Mouse (Mus musculus): ENCODE results near the gene Cdk2ap2. TPM values are rescaled to one million over a fixed set of nuclear protein-coding genes. Genes with fewer than 3 reads are reported as not detected.
"Not testable (repeated sequence)": the region's sequence is repeated elsewhere in the genome, so short reads cannot be mapped to it uniquely, and the experiment has no call there.

Cdk2ap2 gene
- polyA plus RNA-seq, 1 experiment from 2014 or later: 82.7 TPM

- no peak for ATAC-seq (ENCODE audit: insufficient number of reproducible peaks, low FRiP score, low TSS enrichment, low read depth)
- Histone ChIP-seq H3K4me1 (peaks cover 3% of the 10 kb centered on the region; the same call in 1 of the 2 replicates), H3K4me3 (no peak overlapping the region), H3K27ac (no peak overlapping the region), H3K36me3 (no peaks in the 10 kb centered on the region), H3K9ac (no peak overlapping the region), H3K9me3 (no peaks in the 10 kb centered on the region), H3K27me3 (no peaks in the 10 kb centered on the region), H3K4me2 (no peak overlapping the region)
- WGBS: 93% methylated on average over 7 of the region's 7 CpGs
These were observed 39.0 kb upstream of the Cdk2ap2 start for GRCm38 (mm10) chr19:4057962-4058361.

- ATAC-seq (ENCODE audit: insufficient number of reproducible peaks, low FRiP score, low TSS enrichment, low read depth): no peak
These were observed 38.4 kb upstream of the Cdk2ap2 start for GRCm38 (mm10) chr19:4058581-4058980.

GRCm38 (mm10) chr19:4059069-4059740 lies 37.8 kb upstream of the Cdk2ap2 start, which contains the start of gene Gstp3:
TSS of gene Gstp3 (minus strand) at chr19:4059569.
- Histone ChIP-seq H3K27ac (no peak within 1 kb of the TSS), H3K4me1 (peaks cover 3% of the 10 kb centered on the region; the same call in 1 of the 2 replicates), H3K9ac (no peak within 1 kb of the TSS), H3K4me3 (no peak within 1 kb of the TSS), H3K36me3 (no peaks in the 10 kb centered on the region), H3K4me2 (no peak within 1 kb of the TSS), H3K27me3 (no peaks in the 10 kb centered on the region), H3K9me3 (no peaks in the 10 kb centered on the region)
- WGBS: 77% methylated on average over 15 of the region's 15 CpGs
- no peak for ATAC-seq (ENCODE audit: insufficient number of reproducible peaks, low FRiP score, low TSS enrichment, low read depth)

More at GRCm38 (mm10) chr19:4058581-4058980, 38.4 kb upstream of the Cdk2ap2 start:
- Histone ChIP-seq H3K27ac (no peak overlapping the region), H3K9ac (no peak overlapping the region), H3K27me3 (no peaks in the 10 kb centered on the region), H3K36me3 (no peaks in the 10 kb centered on the region), H3K9me3 (no peaks in the 10 kb centered on the region), H3K4me3 (no peak overlapping the region), H3K4me2 (no peak overlapping the region), H3K4me1 (peaks cover 3% of the 10 kb centered on the region; the same call in 1 of the 2 replicates)
- 86% methylated on average over 5 of the region's 5 CpGs for WGBS

- 88% methylated on average over 8 of the region's 8 CpGs for WGBS
- not testable (repeated sequence) for H3K36me3 ChIP-seq; H3K27ac ChIP-seq; H3K9me3 ChIP-seq; H3K9ac ChIP-seq; H3K4me1 ChIP-seq; H3K27me3 ChIP-seq; H3K4me3 ChIP-seq; H3K4me2 ChIP-seq; ATAC-seq (ENCODE audit: insufficient number of reproducible peaks, low FRiP score, low TSS enrichment, low read depth)
These were observed 36.7 kb upstream of the Cdk2ap2 start for GRCm38 (mm10) chr19:4060044-4060898.

GRCm38 (mm10) chr19:4060899-4061465 lies 36.0 kb upstream of the Cdk2ap2 start:
- Histone ChIP-seq H3K4me1 (peaks cover 2% of the 10 kb centered on the region; the same call in 1 of the 2 replicates), H3K27me3 (no peaks in the 10 kb centered on the region), H3K4me2 (no peak overlapping the region), H3K4me3 (no peak overlapping the region), H3K9ac (no peak overlapping the region), H3K9me3 (no peaks in the 10 kb centered on the region), H3K36me3 (no peaks in the 10 kb centered on the region), H3K27ac (no peak overlapping the region)
- WGBS: 91% methylated on average over 6 of the region's 6 CpGs
- ATAC-seq (ENCODE audit: insufficient number of reproducible peaks, low FRiP score, low TSS enrichment, low read depth): no peak

GRCm38 (mm10) chr19:4063357-4063756 lies 33.6 kb upstream of the Cdk2ap2 start:
- not testable (repeated sequence) for H3K4me2 ChIP-seq; H3K4me3 ChIP-seq; H3K36me3 ChIP-seq; H3K27me3 ChIP-seq; H3K9me3 ChIP-seq; H3K27ac ChIP-seq; H3K4me1 ChIP-seq; H3K9ac ChIP-seq; ATAC-seq (ENCODE audit: insufficient number of reproducible peaks, low FRiP score, low TSS enrichment, low read depth)
- WGBS: 84% methylated on average over 4 of the region's 4 CpGs

- not testable (repeated sequence) for H3K4me1 ChIP-seq; H3K27me3 ChIP-seq; ATAC-seq (ENCODE audit: insufficient number of reproducible peaks, low FRiP score, low TSS enrichment, low read depth); H3K9me3 ChIP-seq; H3K4me3 ChIP-seq; H3K9ac ChIP-seq; H3K27ac ChIP-seq; H3K36me3 ChIP-seq; H3K4me2 ChIP-seq
- WGBS: 36% methylated on average over 8 of the region's 11 CpGs
These were observed 32.5 kb upstream of the Cdk2ap2 start for GRCm38 (mm10) chr19:4064501-4064900.

- WGBS: 61% methylated on average over 6 of the region's 6 CpGs
- no peak for ATAC-seq (ENCODE audit: insufficient number of reproducible peaks, low FRiP score, low TSS enrichment, low read depth)
- H3K27me3 ChIP-seq: no peaks in the 10 kb centered on the region
- no peak overlapping the region for H3K4me3 ChIP-seq
- no peak overlapping the region for H3K27ac ChIP-seq
- H3K4me2 ChIP-seq: no peak overlapping the region
- H3K4me1 ChIP-seq: no peaks in the 10 kb centered on the region
- H3K9ac ChIP-seq: no peak overlapping the region
- no peaks in the 10 kb centered on the region for H3K36me3 ChIP-seq
- no peaks in the 10 kb centered on the region for H3K9me3 ChIP-seq
These were observed 30.7 kb upstream of the Cdk2ap2 start for GRCm38 (mm10) chr19:4066280-4066679.

GRCm38 (mm10) chr19:4066877-4067276 lies 30.1 kb upstream of the Cdk2ap2 start:
- Histone ChIP-seq H3K9ac (no peak overlapping the region), H3K27ac (no peak overlapping the region), H3K4me2 (no peak overlapping the region), H3K27me3 (no peaks in the 10 kb centered on the region), H3K4me1 (no peaks in the 10 kb centered on the region), H3K4me3 (no peak overlapping the region), H3K36me3 (no peaks in the 10 kb centered on the region), H3K9me3 (no peaks in the 10 kb centered on the region)
- no peak for ATAC-seq (ENCODE audit: insufficient number of reproducible peaks, low FRiP score, low TSS enrichment, low read depth)

- not testable (repeated sequence) for H3K9me3 ChIP-seq; H3K4me3 ChIP-seq; H3K36me3 ChIP-seq; H3K27ac ChIP-seq; H3K4me1 ChIP-seq; H3K27me3 ChIP-seq; ATAC-seq (ENCODE audit: insufficient number of reproducible peaks, low FRiP score, low TSS enrichment, low read depth); H3K4me2 ChIP-seq; H3K9ac ChIP-seq
- 92% methylated on average over 2 of the region's 2 CpGs for WGBS
These were observed 28.7 kb upstream of the Cdk2ap2 start for GRCm38 (mm10) chr19:4068242-4068641.

GRCm38 (mm10) chr19:4068717-4069410 lies 28.1 kb upstream of the Cdk2ap2 start:
- Histone ChIP-seq H3K36me3 (no peaks in the 10 kb centered on the region), H3K9ac (no peak overlapping the region), H3K9me3 (no peaks in the 10 kb centered on the region), H3K27me3 (no peaks in the 10 kb centered on the region), H3K4me1 (no peaks in the 10 kb centered on the region), H3K4me3 (no peak overlapping the region), H3K4me2 (no peak overlapping the region), H3K27ac (no peak overlapping the region)
- WGBS: 72% methylated on average over 15 of the region's 15 CpGs
- ATAC-seq (ENCODE audit: insufficient number of reproducible peaks, low FRiP score, low TSS enrichment, low read depth): no peak
